Mouse (Mus musculus) heart, embryonic 16.5 days (tissue): ENCODE measurements at regions not wholly inside any gene's neighbourhood (a gene's known extent, or its start where the extent isn't known, plus 50 kb on each side); places are given as distances from the start of the nearest gene placed in this dataset.

Experiments
- ATAC-seq: fragments of 200-750 bp; cut with Nextera tagmentation; replicated peaks from 2 replicates; pipeline ENCODE4 v1.8.0; 2017; ENCODE audit warnings: moderate number of reproducible peaks; ENCODE audit not compliant: insufficient read depth, low FRiP score; ENCODE audit errors: extremely low read depth
- H3K27ac ChIP-seq: fragments of 300-500 bp; sonication (generic); 2 replicates; pipeline ENCODE4 v1.5.1; 2014; ENCODE audit warnings: mild to moderate bottlenecking, low read length, control low read depth, moderate library complexity
- H3K27me3 ChIP-seq: fragments of 300-500 bp; sonication (generic); 2 replicates; pipeline ENCODE4 v1.6.1; 2014; ENCODE audit warnings: low read length, mixed read lengths; ENCODE audit not compliant: control insufficient read depth, insufficient read depth
- H3K36me3 ChIP-seq: fragments of 300-500 bp; sonication (generic); 2 replicates; pipeline ENCODE4 v1.6.1; 2014; ENCODE audit not compliant: control insufficient read depth, insufficient read depth
- H3K4me1 ChIP-seq: fragments of 300-500 bp; sonication (generic); 2 replicates; pipeline ENCODE4 v1.6.1; 2014; ENCODE audit warnings: low read length, mixed read lengths; ENCODE audit not compliant: control insufficient read depth, insufficient read depth
- H3K4me2 ChIP-seq: fragments of 300-500 bp; sonication (generic); 2 replicates; pipeline ENCODE4 v1.6.1; 2014; ENCODE audit warnings: low read depth, mild to moderate bottlenecking, control low read depth, low read length
- H3K4me3 ChIP-seq: fragments of 300-500 bp; sonication (generic); 2 replicates; pipeline ENCODE4 v1.5.1; 2014; ENCODE audit warnings: mild to moderate bottlenecking, control low read depth, low read length
- H3K9ac ChIP-seq: fragments of 300-500 bp; sonication (generic); 2 replicates; pipeline ENCODE4 v1.6.1; 2014; ENCODE audit warnings: low read length, control low read depth
- H3K9me3 ChIP-seq: fragments of 300-500 bp; sonication (generic); replicated peaks from 2 replicates; pipeline ENCODE4 v1.6.1; 2016; ENCODE audit warnings: low read length; ENCODE audit not compliant: control insufficient read depth
- WGBS: fragments of 180-500 bp; shearing (Covaris S2); extraction: QIAGEN DNeasy Blood & Tissue Kit; methylation state at CpG from one replicate; pipeline ENCODE4 v1.1.7; 2014; 5-methylcytosine and 5-hydroxymethylcytosine counted together

GRCm38 (mm10) chr3:21973681-21974080, 102.8 kb upstream of the Tbl1xr1 start:
- ATAC-seq: peak; percentile 58
- Histone ChIP-seq H3K4me1 (peaks cover 23% of the 10 kb centered on the region), H3K9me3 (no peaks in the 10 kb centered on the region), H3K9ac (no peak overlapping the region), H3K27ac (peak overlapping the region; percentile 70), H3K27me3 (no peaks in the 10 kb centered on the region), H3K36me3 (no peaks in the 10 kb centered on the region), H3K4me2 (no peak overlapping the region), H3K4me3 (no peak overlapping the region)
- WGBS: 35% methylated on average over 7 of the region's 7 CpGs

- 72% methylated on average over 2 of the region's 2 CpGs for WGBS
- Histone ChIP-seq H3K9ac (no peak overlapping the region), H3K27ac (peak overlapping the region; percentile 70), H3K27me3 (no peaks in the 10 kb centered on the region), H3K4me3 (no peak overlapping the region), H3K9me3 (no peaks in the 10 kb centered on the region), H3K4me1 (peaks cover 23% of the 10 kb centered on the region), H3K4me2 (no peak overlapping the region), H3K36me3 (no peaks in the 10 kb centered on the region)
- ATAC-seq: no peak
These were observed 101.7 kb upstream of the Tbl1xr1 start for GRCm38 (mm10) chr3:21974766-21975165.

- Histone ChIP-seq H3K4me2 (no peak overlapping the region), H3K27me3 (no peaks in the 10 kb centered on the region), H3K27ac (no peak overlapping the region), H3K9me3 (no peaks in the 10 kb centered on the region), H3K36me3 (no peaks in the 10 kb centered on the region), H3K4me3 (no peak overlapping the region), H3K4me1 (peaks cover 20% of the 10 kb centered on the region), H3K9ac (no peak overlapping the region)
- 25% methylated on average over 1 of the region's 1 CpGs for WGBS
- ATAC-seq: no peak
These were observed 98.7 kb upstream of the Tbl1xr1 start for GRCm38 (mm10) chr3:21977775-21978174.

- no peak for ATAC-seq
- no peaks in the 10 kb centered on the region for H3K36me3 ChIP-seq
- no peak overlapping the region for H3K4me2 ChIP-seq
- H3K27me3 ChIP-seq: no peaks in the 10 kb centered on the region
- no peak overlapping the region for H3K4me3 ChIP-seq
- WGBS: 74% methylated on average over 8 of the region's 8 CpGs
- H3K9me3 ChIP-seq: no peaks in the 10 kb centered on the region
- H3K9ac ChIP-seq: no peak overlapping the region
- peaks cover 3% of the 10 kb centered on the region for H3K4me1 ChIP-seq
- no peak overlapping the region for H3K27ac ChIP-seq
These were observed 93.5 kb upstream of the Tbl1xr1 start for GRCm38 (mm10) chr3:21982991-21983390.

- Histone ChIP-seq H3K36me3 (no peaks in the 10 kb centered on the region), H3K27ac (no peak overlapping the region), H3K4me2 (no peak overlapping the region), H3K9ac (no peak overlapping the region), H3K9me3 (no peaks in the 10 kb centered on the region), H3K4me1 (peaks cover 2% of the 10 kb centered on the region), H3K27me3 (no peaks in the 10 kb centered on the region), H3K4me3 (no peak overlapping the region)
- 63% methylated on average over 2 of the region's 2 CpGs for WGBS
- ATAC-seq: no peak
These were observed 92.3 kb upstream of the Tbl1xr1 start for GRCm38 (mm10) chr3:21983993-21984725.

GRCm38 (mm10) chr3:21984807-21985206, 91.6 kb upstream of the Tbl1xr1 start:
- H3K4me2 ChIP-seq: no peak overlapping the region
- no peak overlapping the region for H3K4me3 ChIP-seq
- no peak overlapping the region for H3K27ac ChIP-seq
- H3K27me3 ChIP-seq: no peaks in the 10 kb centered on the region
- 76% methylated on average over 2 of the region's 2 CpGs for whole genome bisulfite sequencing
- no peak for ATAC-seq
- no peak overlapping the region for H3K9ac ChIP-seq
- peaks cover 2% of the 10 kb centered on the region for H3K4me1 ChIP-seq
- H3K36me3 ChIP-seq: no peaks in the 10 kb centered on the region
- no peaks in the 10 kb centered on the region for H3K9me3 ChIP-seq

- Histone ChIP-seq H3K9ac (no peak overlapping the region), H3K4me3 (no peak overlapping the region), H3K4me1 (peaks cover 2% of the 10 kb centered on the region), H3K4me2 (no peak overlapping the region), H3K36me3 (no peaks in the 10 kb centered on the region), H3K9me3 (no peaks in the 10 kb centered on the region), H3K27me3 (no peaks in the 10 kb centered on the region), H3K27ac (no peak overlapping the region)
- 75% methylated on average over 5 of the region's 5 CpGs for WGBS
- ATAC-seq: no peak
These were observed 90.1 kb upstream of the Tbl1xr1 start for GRCm38 (mm10) chr3:21986164-21986892.

GRCm38 (mm10) chr3:21986893-21987250, 89.6 kb upstream of the Tbl1xr1 start:
- Histone ChIP-seq H3K36me3 (no peaks in the 10 kb centered on the region), H3K9ac (no peak overlapping the region), H3K27ac (peak overlapping the region; percentile 11; the same call in 1 of the 2 replicates), H3K4me2 (no peak overlapping the region), H3K4me1 (peaks cover 2% of the 10 kb centered on the region), H3K27me3 (no peaks in the 10 kb centered on the region), H3K4me3 (no peak overlapping the region), H3K9me3 (no peaks in the 10 kb centered on the region)
- WGBS: 79% methylated on average over 2 of the region's 2 CpGs
- no peak for ATAC-seq

GRCm38 (mm10) chr3:21987455-21988009, 88.9 kb upstream of the Tbl1xr1 start:
- 81% methylated on average over 5 of the region's 5 CpGs for WGBS
- Histone ChIP-seq H3K27me3 (no peaks in the 10 kb centered on the region), H3K9me3 (no peaks in the 10 kb centered on the region), H3K36me3 (no peaks in the 10 kb centered on the region), H3K9ac (no peak overlapping the region), H3K4me1 (peaks cover 2% of the 10 kb centered on the region), H3K4me3 (no peak overlapping the region), H3K4me2 (no peak overlapping the region), H3K27ac (peak overlapping the region; percentile 67)
- peak; percentile 52 for ATAC-seq
